Mouse (Mus musculus) spleen, adult 2 months (tissue): ENCODE data around the gene Stab2.

Source experiments
- CTCF ChIP-seq: fragments of 200-500 bp; IDR thresholded peaks from 2 replicates; pipeline ENCODE4 v1.5.1; 2011; ENCODE audit warnings: mild to moderate bottlenecking, inconsistent platforms; ENCODE audit not compliant: insufficient read depth, insufficient read length, insufficient replicate concordance; ENCODE audit errors: extremely low read depth
- POLR2A ChIP-seq: fragments of 200-500 bp; IDR thresholded peaks from 2 replicates; pipeline ENCODE4 v1.6.1; 2011; ENCODE audit warnings: low read depth, low read length, inconsistent platforms

DNA sequence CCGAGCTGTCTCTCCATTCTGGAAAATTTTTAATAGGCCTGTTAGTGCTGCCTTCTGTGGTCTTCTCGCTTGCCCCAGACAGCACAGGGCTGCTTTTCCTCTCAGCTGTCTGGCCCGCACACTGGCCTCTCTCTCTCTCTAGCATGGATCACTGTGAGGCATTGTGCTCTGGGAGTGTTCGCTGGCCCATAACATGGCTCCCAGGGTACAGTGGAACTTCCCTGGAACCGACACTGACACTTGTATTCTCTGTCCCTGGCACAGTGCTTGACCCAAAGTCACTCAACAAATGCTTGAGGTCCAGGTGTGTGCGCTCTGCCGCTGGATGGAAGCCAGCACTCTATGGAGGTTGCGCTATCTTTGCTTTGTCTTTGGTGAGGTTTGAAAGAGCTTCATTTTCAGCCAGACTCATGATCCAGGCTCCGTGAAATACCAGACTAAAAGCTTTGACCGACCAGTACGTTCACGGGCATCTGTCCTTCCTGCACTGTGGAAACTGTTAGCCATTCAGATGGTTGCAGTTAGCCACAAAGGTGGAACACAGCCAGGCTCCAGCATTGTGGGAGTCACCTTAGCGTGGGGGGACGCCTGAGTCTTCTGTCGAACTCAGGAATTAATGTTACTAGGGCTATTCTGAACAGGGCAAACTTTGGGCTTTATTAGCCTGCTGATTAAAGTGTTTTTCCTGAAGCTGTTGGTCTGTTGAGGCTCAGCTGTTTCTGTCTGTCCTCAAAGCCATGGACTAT lies 199.6 kb downstream of the Stab2 start:
- no peak for TF ChIP-seq POLR2A
- no peak for TF ChIP-seq CTCF
